Mouse (Mus musculus) CH12.LX (cell line): ENCODE data around the gene Olfr1395. TPM values are rescaled to one million over a fixed set of nuclear protein-coding genes. Genes with fewer than 3 reads are reported as not detected.

Experiments used
- DNase-seq: peaks from one replicate; pipeline ENCODE4 v3.0.0-alpha.2; 2013; ENCODE audit errors: extremely low read depth
- H3K27ac ChIP-seq: 2 replicates; pipeline ENCODE4 v1.5.1; 2012; ENCODE audit warnings: low read depth, mild to moderate bottlenecking, control low read depth, moderate library complexity; ENCODE audit not compliant: insufficient read depth
- H3K27me3 ChIP-seq: replicated peaks from 2 replicates; pipeline ENCODE3; 2012; ENCODE audit warnings: inconsistent platforms
- H3K36me3 ChIP-seq, 2 experiments: replicated peaks in 1 of 2; 2 replicates each; pipeline versions ENCODE3 to v1.6.1; 2012; ENCODE audit warnings: inconsistent platforms in 1 of 2, low read length in 1 of 2, mild to moderate bottlenecking in 1 of 2, mixed read lengths in 1 of 2, moderate library complexity in 1 of 2; ENCODE audit not compliant: control insufficient read depth in 1 of 2, insufficient read depth in 1 of 2
- H3K4me1 ChIP-seq, 2 experiments: 2 replicates each; pipeline ENCODE4 v1.6.1; 2012; ENCODE audit warnings: inconsistent platforms in 1 of 2, moderate library complexity in 1 of 2; ENCODE audit not compliant: insufficient read depth in 2 of 2, control insufficient read depth in 1 of 2
- H3K4me2 ChIP-seq: 2 replicates; pipeline ENCODE4 v1.6.1; 2012; ENCODE audit warnings: low read depth, mild to moderate bottlenecking, control low read depth; ENCODE audit not compliant: poor library complexity, insufficient read depth, severe bottlenecking
- H3K4me3 ChIP-seq, 3 experiments: fragments of 150-350 bp in 1 of 3; sonication (generic) in 1 of 3; replicated peaks in 1 of 3; 2 replicates each; pipeline versions ENCODE3 to v1.5.1; 2011 to 2012; ENCODE audit warnings: low read depth in 2 of 3, low read length in 2 of 3, mild to moderate bottlenecking in 2 of 3, moderate library complexity in 2 of 3, control low read depth in 1 of 3, improper control_type of control experiment in 1 of 3, inconsistent platforms in 1 of 3, mixed read lengths in 1 of 3; ENCODE audit not compliant: poor library complexity in 1 of 3
- H3K79me2 ChIP-seq: replicated peaks from 2 replicates; pipeline ENCODE4 v1.6.1; 2012; ENCODE audit warnings: mild to moderate bottlenecking, moderate library complexity; ENCODE audit not compliant: control insufficient read depth, poor library complexity, insufficient read depth, severe bottlenecking; ENCODE audit errors: extremely low read depth
- H3K9ac ChIP-seq: 2 replicates; pipeline ENCODE4 v1.6.1; 2012; ENCODE audit warnings: low read depth, mild to moderate bottlenecking, control low read depth, moderate library complexity; ENCODE audit not compliant: insufficient read depth
- H3K9me3 ChIP-seq: replicated peaks from 2 replicates; pipeline ENCODE3; 2012; ENCODE audit warnings: low read length, inconsistent platforms, mixed read lengths
- BHLHE40 ChIP-seq: IDR thresholded peaks from 2 replicates; pipeline ENCODE4 v1.6.1; 2011; ENCODE audit warnings: mild to moderate bottlenecking, low read depth, low read length, improper control_type of control experiment
- CHD1 ChIP-seq: IDR thresholded peaks from 2 replicates; pipeline ENCODE4 v1.6.1; 2012; ENCODE audit warnings: low read depth, low read length, improper control_type of control experiment, inconsistent platforms
- CTCF ChIP-seq, 2 experiments: IDR thresholded peaks in 1 of 2; conservative IDR thresholded peaks in 1 of 2; 2 replicates each; pipeline ENCODE4 v1.5.1; 2011 to 2012; ENCODE audit warnings: low read depth in 2 of 2, low read length in 2 of 2, improper control_type of control experiment in 1 of 2, inconsistent platforms in 1 of 2, mild to moderate bottlenecking in 1 of 2, moderate library complexity in 1 of 2
- E2F4 ChIP-seq: IDR thresholded peaks from 2 replicates; pipeline ENCODE4 v1.6.1; 2011; ENCODE audit warnings: low read depth, low read length, improper control_type of control experiment; ENCODE audit not compliant: insufficient replicate concordance
- ELF1 ChIP-seq: IDR thresholded peaks from 2 replicates; pipeline ENCODE4 v1.6.1; 2014; ENCODE audit warnings: low read depth, mild to moderate bottlenecking, inconsistent platforms, low read length, improper control_type of control experiment
- EP300 ChIP-seq: IDR thresholded peaks from 2 replicates; pipeline ENCODE4 v1.6.1; 2011; ENCODE audit warnings: low read length, improper control_type of control experiment
- GABPA ChIP-seq: IDR thresholded peaks from 2 replicates; pipeline ENCODE4 v1.6.1; 2012; ENCODE audit warnings: low read depth, low read length, improper control_type of control experiment, inconsistent platforms; ENCODE audit not compliant: insufficient replicate concordance
- IRF4 ChIP-seq: IDR thresholded peaks from 2 replicates; pipeline ENCODE4 v1.6.1; 2014; ENCODE audit warnings: low read depth, mild to moderate bottlenecking, inconsistent platforms, low read length, improper control_type of control experiment
- JUN ChIP-seq: IDR thresholded peaks from 2 replicates; pipeline ENCODE4 v1.6.1; 2011; ENCODE audit warnings: low read depth, mild to moderate bottlenecking, low read length, improper control_type of control experiment, moderate library complexity; ENCODE audit not compliant: insufficient read depth
- JUND ChIP-seq: conservative IDR thresholded peaks from 2 replicates; pipeline ENCODE4 v1.6.1; 2011; ENCODE audit warnings: low read depth, low read length, improper control_type of control experiment
- KAT2A ChIP-seq: IDR thresholded peaks from 2 replicates; pipeline ENCODE4 v1.6.1; 2012; ENCODE audit warnings: low read length, improper control_type of control experiment, inconsistent platforms; ENCODE audit not compliant: insufficient replicate concordance
- MAFK ChIP-seq: IDR thresholded peaks from 2 replicates; pipeline ENCODE4 v1.6.1; 2011; ENCODE audit warnings: low read length, improper control_type of control experiment; ENCODE audit not compliant: insufficient replicate concordance
- MAZ ChIP-seq: IDR thresholded peaks from 2 replicates; pipeline ENCODE4 v1.6.1; 2012; ENCODE audit warnings: low read depth, mild to moderate bottlenecking, inconsistent platforms, low read length, improper control_type of control experiment, moderate library complexity
- MEF2A ChIP-seq: IDR thresholded peaks from 2 replicates; pipeline ENCODE4 v1.6.1; 2014; ENCODE audit warnings: low read depth, mild to moderate bottlenecking, inconsistent platforms, low read length, improper control_type of control experiment, borderline replicate concordance
- MXI1 ChIP-seq: IDR thresholded peaks from 2 replicates; pipeline ENCODE4 v1.6.1; 2011; ENCODE audit warnings: mild to moderate bottlenecking, low read depth, low read length, improper control_type of control experiment
- MYC ChIP-seq: IDR thresholded peaks from 2 replicates; pipeline ENCODE4 v1.6.1; 2011; ENCODE audit warnings: low read depth, mild to moderate bottlenecking, improper control_type of control experiment, low read length
- NELFE ChIP-seq: IDR thresholded peaks from 2 replicates; pipeline ENCODE4 v1.6.1; 2011; ENCODE audit warnings: low read depth, low read length, improper control_type of control experiment
- POLR2A ChIP-seq: IDR thresholded peaks from 2 replicates; pipeline ENCODE4 v1.6.1; 2011; ENCODE audit warnings: low read depth, mild to moderate bottlenecking, improper control_type of control experiment, low read length
- RAD21 ChIP-seq: IDR thresholded peaks from 2 replicates; pipeline ENCODE4 v1.6.1; 2011; ENCODE audit warnings: low read depth, mild to moderate bottlenecking, low read length, improper control_type of control experiment, moderate library complexity
- RCOR1 ChIP-seq: conservative IDR thresholded peaks from 2 replicates; pipeline ENCODE4 v1.6.1; 2012; ENCODE audit warnings: low read depth, mild to moderate bottlenecking, inconsistent platforms, low read length, improper control_type of control experiment
- SIN3A ChIP-seq: IDR thresholded peaks from 2 replicates; pipeline ENCODE4 v1.6.1; 2012; ENCODE audit warnings: low read length, improper control_type of control experiment, inconsistent platforms
- SMC3 ChIP-seq: IDR thresholded peaks from 2 replicates; pipeline ENCODE4 v1.6.1; 2011; ENCODE audit warnings: low read depth, low read length, improper control_type of control experiment
- TBP ChIP-seq: conservative IDR thresholded peaks from 2 replicates; pipeline ENCODE4 v1.6.1; 2011; ENCODE audit warnings: low read depth, low read length, improper control_type of control experiment
- UBTF ChIP-seq: IDR thresholded peaks from 2 replicates; pipeline ENCODE4 v1.6.1; 2012; ENCODE audit warnings: low read depth, mild to moderate bottlenecking, inconsistent platforms, low read length, improper control_type of control experiment, moderate library complexity
- USF2 ChIP-seq: conservative IDR thresholded peaks from 2 replicates; pipeline ENCODE4 v1.6.1; 2011; ENCODE audit warnings: low read depth, low read length, improper control_type of control experiment
- ZC3H11A ChIP-seq: IDR thresholded peaks from 2 replicates; pipeline ENCODE4 v1.6.1; 2012; ENCODE audit warnings: low read depth, mild to moderate bottlenecking, inconsistent platforms, low read length, improper control_type of control experiment
- ZMIZ1 ChIP-seq: IDR thresholded peaks from 2 replicates; pipeline ENCODE4 v1.6.1; 2012; ENCODE audit warnings: low read depth, mild to moderate bottlenecking, inconsistent platforms, low read length, improper control_type of control experiment
- dilution Hi-C: fragments of 300-500 bp; cut with MboI; formaldehyde crosslinking; loops from 2 replicates; pipeline ENCODE4 v1.14.3; 2020; ENCODE audit warnings: low sequenced_read_pairs; ENCODE audit not compliant: extremely low pct_unique_long_range_greater_than_20kb, extremely low pct_ligation_motif_present
- in situ Hi-C: fragments of 300-500 bp; cut with MboI; formaldehyde crosslinking; loops from 3 replicates; pipeline ENCODE4 v1.14.3; 2019; ENCODE audit warnings: low sequenced_read_pairs, low pct_ligation_motif_present, low pct_unique_long_range_greater_than_20kb, mixed read lengths
- polyA plus RNA-seq: library from polyadenylated mRNA; unstranded; fragments of >175 nt; gene quantifications from 2 replicates; pipeline ENCODE4 v1.2.1, GENCODE M21; 2012; ENCODE audit warnings: low read depth; ENCODE audit not compliant: insufficient read length
- total RNA-seq, 2 experiments: library from RNA; depleted of rRNA; stranded (reverse); fragments of 300-350 nt in 1 of 2; fragments of >200 nt in 1 of 2; gene quantifications; 2 replicates each; pipeline ENCODE4 v1.2.3; 2012 to 2014

Olfr1395 gene
- total and polyA plus RNA-seq, 3 experiments: not detected

DNA sequence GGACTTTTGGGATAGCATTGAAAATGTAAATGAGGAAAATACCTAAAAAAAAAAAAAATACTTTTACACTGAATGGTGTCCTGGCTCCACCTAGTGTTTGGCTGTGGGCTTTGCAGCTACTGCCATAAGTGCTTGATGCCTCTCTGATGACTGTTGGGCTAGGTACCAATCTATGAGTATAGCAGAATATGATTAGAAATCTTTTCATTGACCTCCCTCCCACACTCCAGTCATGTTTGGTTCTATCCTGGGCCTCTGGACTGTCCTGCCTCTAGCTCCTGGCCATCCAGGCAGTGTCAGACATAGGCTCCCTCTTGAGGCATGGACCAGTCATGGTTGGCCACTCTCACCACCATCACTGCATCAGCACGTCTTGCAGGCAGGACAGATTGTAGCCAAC, 33.2 kb upstream of the Olfr1395 start (continued):
- TF ChIP-seq SMC3 (peak; percentile 78), ZC3H11A (peak; percentile 73), JUN (no peak), CTCF (conservative IDR thresholded peaks at IDR 0.05 in 1 of 2, IDR thresholded peaks at IDR 0.05 in 1 of 2; ENCODE audit: low read depth in 2 of 2, low read length in 2 of 2) (peak; percentile 71 to 78), ZMIZ1 (no peak), TBP (no peak), RCOR1 (no peak), IRF4 (0 out of 2 replicates have a peak, but pooled peaks have one; percentile 6), JUND (no peak), SIN3A (0 out of 2 replicates have a peak, but pooled peaks have one; percentile 39), POLR2A (no peak), CHD1 (no peak), EP300 (no peak), GABPA (no peak), MEF2A (no peak), ELF1 (no peak), KAT2A (no peak), RAD21 (peak; percentile 72), USF2 (no peak), MAFK (no peak)

DNA sequence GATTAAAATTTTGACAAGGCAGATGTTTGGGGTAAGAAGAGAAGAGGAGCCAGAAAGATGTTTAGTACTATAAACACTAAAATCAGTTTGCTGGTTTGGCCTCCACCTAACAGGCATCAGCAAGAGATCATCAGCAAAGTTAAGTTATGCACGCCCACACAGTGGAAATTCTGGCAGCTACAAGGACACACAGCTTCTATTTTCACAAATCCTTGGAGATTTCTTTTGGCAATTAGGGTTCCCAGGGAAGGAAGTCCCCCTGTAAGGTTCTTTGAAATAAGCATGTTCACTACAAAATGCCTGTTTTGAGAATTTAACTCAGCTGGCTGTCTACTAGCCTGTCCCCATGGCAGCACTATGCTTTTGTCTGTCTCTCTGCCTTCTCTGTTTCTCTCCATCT, 31.1 kb upstream of the Olfr1395 start:
- no peak overlapping the region for H3K9ac ChIP-seq
- no peak overlapping the region for H3K4me3 ChIP-seq
- no peaks in the 10 kb centered on the region for H3K79me2 ChIP-seq
- peaks cover 4% of the 10 kb centered on the region for H3K27me3 ChIP-seq
- no peak overlapping the region for H3K27ac ChIP-seq
- TF ChIP-seq USF2 (no peak), E2F4 (no peak), KAT2A (no peak), JUND (no peak), MEF2A (no peak), NELFE (no peak), UBTF (no peak), BHLHE40 (no peak), MAZ (no peak), CTCF (conservative IDR thresholded peaks at IDR 0.05 in 1 of 2, IDR thresholded peaks at IDR 0.05 in 1 of 2; ENCODE audit: low read depth in 2 of 2, low read length in 2 of 2) (no peak), MYC (no peak), MXI1 (no peak)
- H3K36me3 ChIP-seq: no peaks in the 10 kb centered on the region
- no peaks in the 10 kb centered on the region for H3K9me3 ChIP-seq
- dilution Hi-C loops: no loop called here
- no peak overlapping the region for H3K4me2 ChIP-seq
- no peak for DNase-seq
- in situ Hi-C loops: loop anchor here (25.0 kb wide), 1 partner anchor 151 kb away; no protein-coding TSS in a partner anchor
- H3K4me1 ChIP-seq: peaks cover 4 to 12% of the 10 kb centered on the region in 2 experiments; a peak in 3 of 4 replicates
